Mouse (Mus musculus) cerebellum, adult 11-12 months (tissue): Measurements from ENCODE around the gene Slc39a12.
A peak's percentile ranks its signal among the peaks of the same experiment; 100 is the strongest.

ENCODE experiments used
- DNase-seq: peaks from one replicate; pipeline ENCODE4 v3.0.0; 2022

The Slc39a12 gene

DNA sequence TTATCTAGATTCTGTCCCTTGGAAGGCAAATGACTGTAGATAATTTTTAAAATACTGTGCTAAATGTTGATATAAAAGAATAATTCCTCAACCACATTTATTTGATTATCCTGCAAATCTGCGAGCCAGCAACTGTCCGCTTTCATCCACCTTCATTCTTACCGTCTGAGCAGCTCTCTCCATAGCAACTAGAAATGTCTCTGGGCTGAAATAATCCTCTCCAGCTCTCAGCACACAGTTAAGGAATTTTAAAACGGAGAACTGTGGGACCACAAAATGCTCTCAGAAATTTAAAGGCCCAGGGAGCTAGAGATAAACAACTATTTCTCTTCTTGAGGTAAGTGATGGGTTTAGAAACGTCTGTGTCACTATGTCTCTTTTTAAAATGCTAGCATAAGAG, at the start of gene Slc39a12:
Slc39a12 (plus strand) TSS at position 155 of the 400 bp plus-strand sequence.
- no peak for DNase-seq

DNA sequence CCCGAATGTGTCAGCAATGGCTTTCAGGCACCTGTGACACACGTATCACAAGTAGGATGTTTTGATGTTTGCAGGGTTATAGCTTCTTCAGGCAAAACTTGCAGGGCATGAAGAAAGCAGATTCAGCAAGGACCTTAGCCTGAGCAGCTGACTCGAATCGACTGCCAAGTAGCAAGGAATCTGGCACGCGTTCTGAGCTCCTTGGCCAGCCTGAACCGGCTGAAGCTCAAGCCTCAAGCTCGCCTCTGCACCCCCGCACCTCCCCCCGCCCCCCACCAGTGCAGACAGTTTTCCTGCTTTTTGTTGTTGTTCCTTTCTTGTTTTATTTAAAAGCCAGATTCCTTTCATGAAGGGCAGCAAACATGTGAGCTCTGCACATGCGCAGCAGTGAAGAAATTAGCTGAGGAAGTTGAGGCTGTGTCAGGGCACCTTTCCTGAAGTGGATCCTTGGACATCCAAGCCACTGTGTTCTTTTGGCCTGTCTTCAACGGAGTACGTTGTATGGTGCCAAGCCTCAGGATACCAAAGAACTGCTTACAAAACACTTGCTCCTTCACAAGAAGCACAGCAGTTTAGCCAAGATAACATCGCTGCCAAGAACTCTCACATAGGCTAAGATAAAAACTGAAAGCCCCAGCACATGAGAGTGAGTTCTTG, 46.3 kb upstream of the Slc39a12 start:
- peak; percentile 61 for DNase-seq

DNA sequence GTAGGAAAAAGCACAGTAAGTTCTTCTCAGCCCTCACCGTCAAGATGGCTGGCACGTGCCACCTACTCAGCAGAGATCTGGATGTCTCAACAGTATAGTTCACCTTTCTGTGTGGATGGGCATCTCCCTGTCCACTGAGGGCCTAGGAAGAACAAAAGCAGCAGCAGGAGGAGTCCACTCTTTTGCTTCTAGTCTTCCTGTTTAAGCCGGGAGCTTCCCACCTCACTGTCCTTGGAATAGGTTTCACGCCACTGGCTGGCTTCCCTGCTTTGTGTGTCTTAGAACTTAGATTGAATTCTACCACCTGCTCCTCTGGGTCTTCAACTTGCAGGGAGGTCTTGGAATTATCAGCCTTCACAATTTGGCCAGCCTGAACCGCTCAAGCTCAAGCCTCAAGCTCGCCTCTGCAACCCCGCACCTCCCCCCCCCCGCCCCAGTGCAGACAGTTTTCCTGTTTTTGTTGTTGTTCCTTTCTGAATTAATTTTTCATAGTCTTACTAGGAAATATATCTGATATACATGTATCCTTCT, 45.7 kb upstream of the Slc39a12 start:
- no peak for DNase-seq

DNA sequence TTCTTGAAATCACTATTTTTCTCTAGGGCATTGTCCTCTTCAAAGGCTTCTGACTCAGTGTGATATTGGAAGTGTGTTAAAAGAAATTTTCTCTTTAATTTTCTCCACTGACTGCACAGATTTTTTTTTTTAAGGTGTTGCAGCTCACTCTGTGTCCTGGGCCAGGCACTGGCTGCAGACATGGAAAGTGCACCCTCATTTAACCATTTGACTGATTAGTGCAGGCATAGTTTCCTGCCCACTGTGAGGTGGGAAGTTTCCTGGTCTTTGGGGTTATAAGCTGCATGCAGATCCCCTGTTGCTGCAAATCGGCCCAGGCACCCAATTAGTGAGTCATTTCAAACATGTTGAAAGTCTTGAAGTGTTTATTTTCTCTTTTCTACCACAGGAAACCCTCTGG, 740 bp downstream of the Slc39a12 start:
- DNase-seq: no peak

DNA sequence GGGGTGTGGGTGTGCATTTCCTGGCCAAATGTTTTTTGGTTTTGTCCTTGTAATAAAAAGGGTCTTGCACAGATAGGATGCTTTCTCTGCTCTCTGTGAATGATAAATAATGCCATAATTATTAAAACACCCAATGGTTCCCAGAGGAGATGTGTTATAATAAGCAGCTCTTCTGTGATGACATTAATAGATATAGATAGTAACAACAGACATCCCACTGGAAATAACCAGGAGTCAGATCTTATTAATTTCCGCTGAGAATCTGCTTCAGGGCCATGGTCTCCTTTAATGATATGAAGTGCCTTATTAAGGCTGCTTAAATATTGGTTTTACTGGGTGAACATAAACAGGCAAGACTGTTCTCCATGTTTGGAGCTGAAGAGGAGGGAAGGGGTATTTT, 2.8 kb downstream of the Slc39a12 start:
- no peak for DNase-seq

DNA sequence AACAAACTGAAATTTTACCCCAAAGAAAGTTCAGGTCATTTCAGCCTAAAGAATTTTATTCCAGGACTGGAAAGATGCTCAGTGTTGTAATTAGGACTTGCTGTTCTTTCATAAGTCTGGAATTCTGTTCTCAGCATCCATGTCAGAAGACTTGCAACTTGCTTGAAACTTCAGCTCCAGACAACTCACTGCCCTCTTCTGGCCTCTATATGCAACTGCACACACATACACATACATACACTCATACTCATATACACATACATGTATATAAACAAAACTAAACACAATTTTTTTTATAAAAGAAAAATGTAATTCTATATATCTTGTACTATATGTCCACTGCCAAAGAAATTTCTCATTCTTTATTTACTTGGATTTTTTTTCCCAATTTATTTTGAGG, 14.9 kb downstream of the Slc39a12 start:
- no peak for DNase-seq

DNA sequence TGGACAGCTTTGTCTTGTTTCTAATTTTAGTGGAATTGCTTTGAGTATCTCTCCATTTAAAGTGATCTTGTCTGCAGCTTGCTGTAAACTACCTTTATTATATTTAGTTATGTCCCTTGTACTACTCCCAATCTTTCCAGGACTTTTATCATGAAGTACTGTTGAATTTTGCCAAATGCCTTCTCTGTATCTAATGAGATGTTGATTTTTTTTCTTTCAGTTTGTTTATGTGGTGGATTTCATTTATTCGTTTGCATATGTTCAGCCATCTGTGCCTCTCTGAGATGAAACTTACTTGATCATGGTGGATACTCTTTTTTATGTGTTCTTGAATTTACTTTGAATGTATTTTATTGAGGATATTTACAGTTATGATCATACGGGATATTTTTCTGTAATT, 40.9 kb downstream of the Slc39a12 start:
- no peak for DNase-seq

DNA sequence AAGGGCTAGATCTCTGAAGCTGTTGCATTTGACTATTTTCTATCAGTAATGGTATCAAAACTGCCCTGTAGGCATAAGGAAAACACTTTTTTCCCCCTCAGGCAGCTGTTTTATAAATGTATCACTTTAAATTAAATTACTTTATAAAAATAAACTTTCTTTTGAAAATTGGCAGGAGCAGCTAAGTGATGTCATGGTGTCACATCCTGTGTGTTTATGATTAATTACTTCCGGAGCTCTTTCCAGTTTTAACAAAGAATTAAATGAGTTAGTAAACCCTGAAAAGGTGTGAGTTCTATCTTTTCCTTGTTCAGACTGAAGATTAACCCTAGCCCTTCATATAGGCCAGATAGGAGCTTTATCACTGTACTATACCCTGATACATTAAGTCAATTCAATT, 59.2 kb downstream of the Slc39a12 start:
- no peak for DNase-seq

DNA sequence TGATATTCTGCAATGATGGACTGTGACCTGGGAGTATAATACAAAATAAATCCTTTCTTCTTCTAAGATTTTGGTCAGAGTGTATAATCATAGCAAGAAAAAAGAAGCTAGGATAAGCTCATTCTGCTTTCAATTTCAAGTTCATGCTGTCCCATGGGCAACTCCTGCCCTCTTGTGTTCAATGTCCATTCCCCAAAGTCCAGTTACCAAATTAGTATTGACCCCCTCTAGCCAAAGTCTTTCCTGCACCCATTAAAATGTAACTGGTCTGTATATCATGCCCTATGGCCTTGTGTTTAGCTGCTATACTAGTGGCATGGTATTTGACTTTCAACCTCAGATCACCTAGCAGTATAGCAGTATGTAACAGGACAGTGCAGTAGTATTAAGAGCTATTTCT, 62.8 kb downstream of the Slc39a12 start:
- DNase-seq: no peak

DNA sequence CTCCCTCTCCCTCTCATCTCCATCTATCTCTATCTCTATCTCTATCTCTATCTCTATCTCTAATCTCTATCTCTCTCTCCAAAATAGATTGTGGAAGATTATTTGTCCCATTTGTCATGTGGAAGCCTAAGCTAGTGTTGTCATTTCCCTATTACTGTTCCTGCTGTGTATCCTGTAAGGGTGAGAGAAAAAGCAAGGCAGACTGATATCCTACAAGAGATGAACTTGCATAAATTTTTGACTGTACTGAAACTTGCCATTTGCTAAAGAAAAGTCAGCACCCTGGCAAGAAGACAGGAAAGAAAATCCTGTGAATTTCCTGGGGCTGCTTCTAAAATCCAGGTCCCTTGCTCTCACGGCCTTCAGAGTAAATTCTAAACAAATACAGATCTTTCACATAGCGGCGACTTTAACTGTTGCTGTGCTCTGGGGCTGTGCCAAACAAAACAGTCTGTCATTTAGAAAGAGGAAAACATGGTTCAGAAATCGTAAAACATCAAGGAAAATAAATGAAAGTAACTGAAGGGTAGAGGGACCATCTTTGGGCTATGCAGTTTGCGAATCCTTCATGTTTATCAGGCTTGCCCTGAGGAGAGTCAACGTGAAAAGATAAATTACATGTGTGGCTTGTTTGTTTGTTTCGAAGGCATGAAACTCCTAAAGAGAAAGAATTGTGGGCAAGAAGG, 67.0 kb downstream of the Slc39a12 start:
- no peak for DNase-seq

DNA sequence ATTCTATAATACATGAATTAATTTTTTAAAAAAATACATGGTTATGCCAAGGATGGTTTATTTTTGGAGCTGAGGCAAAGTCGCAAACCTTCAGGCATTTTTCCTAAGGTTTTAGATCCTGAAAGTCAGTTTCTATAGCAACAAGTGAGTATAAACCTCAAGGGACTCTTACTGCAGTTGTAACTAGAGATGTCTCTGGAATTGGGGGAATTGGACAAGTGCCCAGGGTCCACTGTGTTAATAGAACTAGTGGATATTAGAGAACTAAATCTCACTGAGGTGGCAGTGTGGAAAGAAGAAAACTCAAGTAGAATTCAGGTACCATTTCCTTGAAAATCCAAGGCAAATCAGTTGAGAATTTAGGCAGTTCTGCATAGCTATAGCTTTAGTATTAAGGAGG, 76.3 kb downstream of the Slc39a12 start:
- no peak for DNase-seq

DNA sequence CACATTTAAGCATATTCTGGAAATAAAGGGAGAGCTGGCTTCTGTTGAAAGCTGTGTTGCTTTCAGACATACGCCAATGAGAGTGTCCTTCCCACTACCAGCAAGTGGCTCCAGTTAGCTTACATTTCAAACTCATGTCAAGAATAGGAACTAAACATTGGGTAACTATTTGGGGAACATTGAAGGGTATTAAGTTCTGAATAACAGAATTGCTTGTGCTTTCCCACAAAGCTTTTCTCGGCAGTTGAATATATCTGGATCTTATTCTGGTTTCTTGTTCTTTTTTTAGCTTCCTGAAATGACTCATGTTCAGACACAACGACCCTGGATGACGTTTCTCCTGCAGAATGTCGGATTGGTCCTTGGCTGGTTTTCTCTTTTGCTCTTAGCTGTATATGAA, 106.0 kb downstream of the Slc39a12 start:
- DNase-seq: no peak

DNA sequence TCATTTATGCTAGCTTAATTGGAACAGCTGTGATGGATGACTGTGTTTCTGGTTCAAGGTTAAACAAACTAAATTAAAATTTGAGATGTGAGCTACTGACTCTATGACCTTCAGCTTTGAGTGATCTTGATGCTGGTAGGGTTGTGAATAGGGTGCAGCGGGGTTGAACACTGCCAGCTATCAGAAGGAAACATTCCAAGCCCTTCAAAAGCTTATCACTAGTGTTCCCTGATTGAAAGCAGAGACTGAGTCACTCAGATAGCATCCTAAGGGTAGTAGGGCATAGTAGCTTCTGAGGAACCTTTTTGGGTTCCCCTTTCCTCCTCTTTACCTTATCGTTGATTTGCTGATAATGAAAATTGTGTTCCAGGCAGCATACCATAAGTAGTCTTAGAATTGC, 108.0 kb downstream of the Slc39a12 start:
- DNase-seq: no peak

DNA sequence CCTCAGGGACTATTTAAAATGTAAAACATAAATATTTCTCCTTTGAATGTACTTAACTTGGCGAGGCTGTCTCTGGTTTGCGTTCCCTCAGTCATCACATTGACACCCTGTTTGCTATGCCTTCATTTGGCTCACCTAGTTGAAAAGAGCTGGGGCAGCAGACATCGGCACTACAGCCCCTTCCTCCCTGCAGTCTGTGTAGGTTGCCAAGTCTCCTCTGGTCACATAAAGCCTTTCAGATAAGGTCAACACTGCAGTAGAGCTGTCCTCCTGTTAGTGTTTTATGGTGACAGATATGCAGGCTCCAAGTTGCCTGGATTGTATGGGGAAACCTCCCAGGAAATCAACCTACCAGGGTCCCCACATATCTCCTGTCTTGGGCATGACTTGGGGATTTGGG, 114.4 kb downstream of the Slc39a12 start:
- DNase-seq: no peak

DNA sequence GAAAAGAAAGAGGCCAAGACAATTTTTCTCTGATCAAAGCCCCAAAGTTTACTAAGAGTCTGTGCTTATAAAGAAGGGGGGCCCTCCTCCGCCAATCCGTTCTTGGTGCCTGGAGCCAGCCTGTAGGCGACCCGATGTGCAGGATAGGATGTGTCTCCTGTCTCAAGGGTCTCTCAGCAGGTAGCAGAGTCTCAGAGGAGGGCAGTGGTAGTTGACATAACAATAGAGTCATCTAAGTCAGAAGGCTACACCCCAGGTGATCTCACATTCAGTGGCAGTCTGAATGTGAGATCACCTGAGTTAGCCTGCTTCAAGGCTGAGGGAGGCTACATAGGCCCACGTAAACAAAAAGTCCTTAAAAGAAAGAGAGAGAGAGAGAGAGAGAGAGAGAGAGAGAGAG, 130.1 kb downstream of the Slc39a12 start:
- no peak for DNase-seq

DNA sequence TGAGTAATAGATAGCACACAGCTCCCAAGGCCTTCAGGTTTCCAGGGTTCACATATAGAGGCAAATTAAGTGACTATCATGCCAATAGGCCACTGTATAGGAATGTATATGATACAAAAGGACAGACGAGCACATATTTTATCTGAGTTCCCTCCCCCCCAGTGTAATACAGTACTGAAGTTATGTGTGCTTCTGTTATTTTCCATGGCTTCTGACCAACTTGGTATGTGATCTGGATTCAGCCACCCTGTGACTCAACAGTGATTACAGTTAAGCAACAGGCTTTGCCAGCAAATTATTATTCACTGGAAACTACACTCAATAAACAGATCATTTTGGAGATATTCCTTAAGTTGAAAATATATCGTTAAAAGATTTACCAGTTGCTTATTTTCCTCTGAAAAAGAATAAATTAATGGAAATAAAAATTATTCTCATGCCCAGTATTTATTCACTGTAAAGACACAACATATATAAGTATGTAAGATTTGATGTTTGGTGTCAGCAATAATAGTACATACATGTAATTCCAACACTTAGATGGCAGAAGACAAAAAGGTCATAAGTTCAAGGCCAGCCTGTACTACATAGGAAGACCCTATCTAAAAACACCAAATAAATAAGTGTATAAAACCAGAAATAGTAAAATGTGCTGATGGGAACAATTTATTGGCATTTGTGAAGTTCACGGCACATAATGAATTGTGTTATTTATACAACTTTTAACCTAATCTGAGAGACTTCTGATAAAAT, 146.4 kb downstream of the Slc39a12 start:
- no peak for DNase-seq

DNA sequence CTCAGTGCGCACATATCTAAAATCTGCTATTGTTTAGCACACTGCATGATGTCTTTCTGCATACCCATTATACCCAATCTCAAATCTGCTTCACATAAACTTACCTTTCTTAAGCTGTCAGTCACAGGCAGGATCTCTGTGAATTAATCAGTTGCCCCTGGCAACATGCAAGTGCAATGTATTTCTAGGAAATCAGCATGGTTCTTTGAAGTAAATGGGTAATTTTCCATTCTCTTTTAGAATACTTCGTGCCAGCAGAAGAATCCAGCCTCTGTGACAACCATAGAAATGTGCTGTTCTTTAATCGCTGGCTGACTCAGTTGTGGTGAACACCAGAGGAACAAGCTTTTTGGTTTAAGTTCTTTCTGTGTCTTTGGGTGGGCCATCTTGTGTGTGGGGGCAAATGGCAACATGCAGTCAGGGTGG, 147.1 kb downstream of the Slc39a12 start:
- no peak for DNase-seq

DNA sequence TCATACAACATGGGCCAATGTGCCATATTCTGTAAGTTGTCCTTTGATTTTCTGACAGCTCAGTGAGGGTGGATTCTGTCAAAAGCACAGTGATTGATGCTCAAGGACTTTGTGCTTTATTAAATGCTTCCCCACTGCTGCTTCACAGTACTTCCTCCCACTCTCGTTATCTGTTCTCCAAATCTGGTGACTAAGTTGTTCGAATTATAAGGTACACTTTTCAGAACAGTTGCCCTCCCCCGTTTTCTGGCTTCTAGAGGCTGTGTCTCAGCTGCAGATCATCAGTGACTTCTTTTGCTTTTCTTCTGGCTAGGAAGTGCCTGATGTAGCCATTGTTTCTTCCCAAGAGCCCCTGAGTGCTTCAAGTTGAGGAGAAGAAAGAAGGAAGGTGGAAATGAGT, 149.7 kb downstream of the Slc39a12 start:
- no peak for DNase-seq

DNA sequence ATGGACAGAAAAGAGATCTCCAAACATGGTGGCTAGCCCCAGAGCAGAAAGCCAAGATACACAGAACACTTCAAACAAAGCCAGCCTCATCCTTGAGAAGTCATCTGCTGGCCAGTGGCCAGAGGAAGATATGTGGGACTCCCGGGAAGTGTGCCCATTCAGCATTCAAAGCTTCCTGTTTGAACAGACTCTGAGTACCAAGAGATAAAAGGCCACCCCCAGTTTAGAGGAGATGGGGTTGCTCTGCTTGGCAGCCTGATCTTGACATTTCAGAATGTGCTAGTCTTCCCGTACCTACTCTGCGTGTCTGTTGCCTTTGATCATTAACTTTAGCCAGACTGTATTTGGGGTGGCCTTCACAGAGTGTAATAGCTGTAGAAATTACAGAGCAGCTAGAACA, 155.2 kb downstream of the Slc39a12 start:
- DNase-seq: no peak

DNA sequence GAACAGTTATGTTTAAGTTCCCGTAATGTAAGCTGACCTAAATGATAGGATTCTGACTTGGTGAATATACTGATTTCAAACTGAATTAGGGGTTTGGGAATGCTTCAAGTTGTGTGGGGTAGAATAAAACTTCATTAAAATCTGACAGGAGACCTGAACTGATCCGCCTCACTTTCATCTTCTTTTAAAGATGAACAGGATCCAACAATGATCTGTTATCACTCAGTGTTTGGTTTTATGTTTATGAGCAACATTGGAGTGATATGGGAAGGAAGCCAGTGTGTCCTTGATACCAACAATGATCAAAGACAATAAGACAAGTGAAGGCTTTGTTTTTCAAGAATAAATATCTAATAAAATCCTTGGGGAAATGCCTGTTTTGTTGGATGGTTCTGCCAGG, 155.7 kb downstream of the Slc39a12 start:
- no peak for DNase-seq
